Comparison of ENCODE assay signal across 19 mouse cellular contexts in genomic region chr1:131473631-131474118, GRCm38 (mm10). TPM values are rescaled to one million over a fixed set of nuclear protein-coding genes. Genes with fewer than 3 reads are reported as not detected.
A peak's percentile ranks its signal among the peaks of the same experiment; 100 is the strongest.
DNase-seq lines count a peak whose midpoint lies in the region; ATAC-seq and TF ChIP-seq lines count a peak whose summit lies in the region.
"Had no signal": no experiment of that assay in that cellular context is flagged by ENCODE, and none has a peak within 500 bp of the region (broad histone marks: within the 10 kb centered on the region; RNA-seq: fewer than 3 reads in every experiment).

No protein-coding gene starts in this region.

- peak; percentile 82 for ATAC-seq in forebrain, embryonic 14.5 days
- peak; percentile 69 for ATAC-seq in common myeloid progenitor, adult 5-6 weeks (replicated peaks; ENCODE audit: low read depth, poor library complexity, severe bottlenecking)
- 0 out of 2 replicates have a peak, but pooled peaks have one; percentile 59 for ATAC-seq in monocyte, adult 5-6 weeks (replicated peaks; ENCODE audit: insufficient number of reproducible peaks, low FRiP score, low TSS enrichment, poor library complexity, severe bottlenecking)
- no peak for ATAC-seq in intestine, postnatal 0 days

- H3K36me3 ChIP-seq in forebrain, embryonic 14.5 days (ENCODE audit: control insufficient read depth, insufficient read depth, low read length) = no peaks in the 10 kb centered on the region
- H3K36me3 ChIP-seq in forebrain, embryonic 10.5 days (replicated peaks) = no peaks in the 10 kb centered on the region
- no peaks in the 10 kb centered on the region for H3K36me3 ChIP-seq in intestine, postnatal 0 days (ENCODE audit: control insufficient read depth, insufficient read depth)
- H3K36me3 ChIP-seq: embryonic facial prominence, embryonic 10.5 days; hindbrain, embryonic 15.5 days; limb, embryonic 13.5 days; neural tube, embryonic 12.5 days had no signal

- TF ChIP-seq CTCF in layer of hippocampus, adult 2 months (conservative IDR thresholded peaks at IDR 0.05) = no peak
- TF ChIP-seq CTCF in intestine, postnatal 0 days (IDR thresholded peaks at IDR 0.05; ENCODE audit: low read depth) = no peak

- H3K4me3 ChIP-seq in forebrain, embryonic 14.5 days (ENCODE audit: low read depth, low read length) = no peak overlapping the region
- no peak overlapping the region for H3K4me3 ChIP-seq in forebrain, embryonic 10.5 days
- H3K4me3 ChIP-seq in layer of hippocampus, adult 2 months = no peak overlapping the region
- H3K4me3 ChIP-seq in intestine, postnatal 0 days (ENCODE audit: low read depth, low read length) = no peak overlapping the region
- H3K4me3 ChIP-seq: embryonic facial prominence, embryonic 10.5 days; hindbrain, embryonic 15.5 days; limb, embryonic 13.5 days; neural tube, embryonic 12.5 days had no signal

- no peaks in the 10 kb centered on the region for H3K9me3 ChIP-seq in forebrain, embryonic 14.5 days (replicated peaks; ENCODE audit: control insufficient read depth, low read length)
- H3K9me3 ChIP-seq in forebrain, embryonic 10.5 days = no peaks in the 10 kb centered on the region
- no peaks in the 10 kb centered on the region for H3K9me3 ChIP-seq in intestine, postnatal 0 days (ENCODE audit: control insufficient read depth)
- H3K9me3 ChIP-seq: embryonic facial prominence, embryonic 10.5 days; hindbrain, embryonic 15.5 days; neural tube, embryonic 12.5 days had no signal

- H3K27me3 ChIP-seq in forebrain, embryonic 14.5 days (replicated peaks; ENCODE audit: control insufficient read depth, insufficient read depth, low read length) = no peaks in the 10 kb centered on the region
- H3K27me3 ChIP-seq in forebrain, embryonic 10.5 days (ENCODE audit: poor library complexity, severe bottlenecking) = no peaks in the 10 kb centered on the region
- no peaks in the 10 kb centered on the region for H3K27me3 ChIP-seq in intestine, postnatal 0 days (replicated peaks; ENCODE audit: control insufficient read depth, insufficient read depth, low read length)
- H3K27me3 ChIP-seq: hindbrain, embryonic 15.5 days; limb, embryonic 13.5 days; neural tube, embryonic 12.5 days had no signal

- 0 out of 2 replicates have a peak overlapping the region, but pooled peaks have one; percentile 6 for H3K27ac ChIP-seq in forebrain, embryonic 14.5 days (ENCODE audit: low read depth, low read length)
- no peak overlapping the region for H3K27ac ChIP-seq in forebrain, embryonic 10.5 days
- H3K27ac ChIP-seq in layer of hippocampus, adult 2 months = peak overlapping the region; percentile 52
- H3K27ac ChIP-seq in intestine, postnatal 0 days (ENCODE audit: low read depth, low read length) = no peak overlapping the region
- H3K27ac ChIP-seq: embryonic facial prominence, embryonic 10.5 days; hindbrain, embryonic 15.5 days; limb, embryonic 13.5 days; liver, embryonic 14.5 days; neural tube, embryonic 12.5 days had no signal

- no peak overlapping the region for H3K4me2 ChIP-seq in forebrain, embryonic 14.5 days (ENCODE audit: low read length)
- no peak overlapping the region for H3K4me2 ChIP-seq in intestine, postnatal 0 days (replicated peaks; ENCODE audit: low read depth)
- H3K4me2 ChIP-seq: hindbrain, embryonic 15.5 days; limb, embryonic 13.5 days; neural tube, embryonic 12.5 days had no signal

- no peak overlapping the region for H3K9ac ChIP-seq in forebrain, embryonic 14.5 days (ENCODE audit: low read length)
- no peak overlapping the region for H3K9ac ChIP-seq in intestine, postnatal 0 days (ENCODE audit: low read depth, low read length)
- H3K9ac ChIP-seq: hindbrain, embryonic 15.5 days; limb, embryonic 13.5 days; liver, embryonic 14.5 days; neural tube, embryonic 12.5 days had no signal

- peaks cover 9% of the 10 kb centered on the region; the same call in 1 of the 2 replicates for H3K4me1 ChIP-seq in forebrain, embryonic 14.5 days (ENCODE audit: control insufficient read depth, insufficient read depth, low read length)
- H3K4me1 ChIP-seq in forebrain, embryonic 10.5 days = peaks cover 27% of the 10 kb centered on the region
- no peaks in the 10 kb centered on the region for H3K4me1 ChIP-seq in intestine, postnatal 0 days (replicated peaks; ENCODE audit: control insufficient read depth, insufficient read depth, low read length)
- H3K4me1 ChIP-seq: embryonic facial prominence, embryonic 10.5 days; neural tube, embryonic 12.5 days had no signal

- DNase-seq in forebrain, embryonic 14.5 days (ENCODE audit: low spot score) = peak; percentile 83
- no peak for DNase-seq in forebrain, embryonic 10.5 days (ENCODE audit: extremely low spot score, low spot score)
- DNase-seq in layer of hippocampus, adult 2 months (ENCODE audit: low spot score in 2 of 2) = no peak
- no peak for DNase-seq in layer of hippocampus, postnatal 10 days (ENCODE audit: low spot score in 2 of 2)
- DNase-seq in thymus, postnatal 10 days (ENCODE audit: low spot score in 2 of 2) = no peak
- DNase-seq: adrenal gland, postnatal 36 days; cerebellum, postnatal 14 days; kidney, adult 18-20 months; kidney, postnatal 10 days; right cerebral cortex, postnatal 14 days; thymus, postnatal 4 days had no signal

RNA-seq across cellular contexts. Expression of gene Srgap2, which starts 53.5 kb away (rescaled TPM):
- 15.3 and 22.4 TPM in 2 replicates for polyA plus RNA-seq in forebrain, embryonic 14.5 days (2014; fragmentation: Nextera tagmentation; extraction: Ambion mirVana)
- 19.1 and 21.2 TPM in 2 replicates for polyA plus RNA-seq in forebrain, embryonic 10.5 days (2016; fragmentation: Nextera tagmentation; extraction: Ambion mirVana)
- 10 to 100 TPM; 83.4 to 92.0 TPM for total RNA-seq in layer of hippocampus, adult 2 months (2021)
- 100 to 1,000 TPM; 125 to 129 TPM for total RNA-seq in layer of hippocampus, postnatal 10 days (2021)
- 11.4 and 14.6 TPM in 2 replicates for total RNA-seq in common myeloid progenitor, adult 5-6 weeks (2017)
- 13.8 to 37.1 TPM (median 27.7 TPM) in 3 replicates for total RNA-seq in monocyte, adult 5-6 weeks (2017)
- polyA plus RNA-seq in intestine, postnatal 0 days (2015; fragmentation: Nextera tagmentation; extraction: Ambion mirVana) = 3.1 and 5.4 TPM in 2 replicates

RNA-seq across cellular contexts. Expression of gene Fam72a, which starts 54.0 kb away (rescaled TPM):
- 2.3 and 2.7 TPM in 2 replicates for polyA plus RNA-seq in forebrain, embryonic 14.5 days (2014; fragmentation: Nextera tagmentation; extraction: Ambion mirVana)
- 5.3 and 5.7 TPM in 2 replicates for polyA plus RNA-seq in forebrain, embryonic 10.5 days (2016; fragmentation: Nextera tagmentation; extraction: Ambion mirVana)
- 1 to 10 TPM in 1 of 2 experiments, under 1 TPM in 1; 0.88 to 1.7 TPM for total RNA-seq in layer of hippocampus, adult 2 months (2021)
- 1 to 10 TPM; 1.5 to 1.7 TPM for total RNA-seq in layer of hippocampus, postnatal 10 days (2021)
- total RNA-seq in common myeloid progenitor, adult 5-6 weeks (2017) = 3.3 and 5.8 TPM in 2 replicates
- total RNA-seq in monocyte, adult 5-6 weeks (2017) = 0.48 to 0.87 TPM (median 0.75 TPM) in 3 replicates
- polyA plus RNA-seq in intestine, postnatal 0 days (2015; fragmentation: Nextera tagmentation; extraction: Ambion mirVana) = 0.86 and 1.1 TPM in 2 replicates

Comparison
In these comparisons a context has a peak if more than half of its experiments do, and no peak if none do; other contexts are left out.
1. H3K27ac ChIP-seq: peak in forebrain, embryonic 14.5 days (single experiment) and layer of hippocampus, adult 2 months (single experiment); none in forebrain, embryonic 10.5 days (single experiment) and intestine, postnatal 0 days (single experiment).